Mouse (Mus musculus) liver, adult 2 months (tissue): ENCODE results near the gene Adgrl2.

Source experiments
- CTCF ChIP-seq: fragments of 200-500 bp; IDR thresholded peaks from 2 replicates; pipeline ENCODE4 v1.5.1; 2011; ENCODE audit warnings: low read depth, low read length, control low read depth
- POLR2A ChIP-seq: fragments of 200-500 bp; IDR thresholded peaks from 2 replicates; pipeline ENCODE4 v1.6.1; 2011; ENCODE audit warnings: low read length, control low read depth; ENCODE audit not compliant: insufficient read depth; ENCODE audit errors: extremely low read depth

DNA sequence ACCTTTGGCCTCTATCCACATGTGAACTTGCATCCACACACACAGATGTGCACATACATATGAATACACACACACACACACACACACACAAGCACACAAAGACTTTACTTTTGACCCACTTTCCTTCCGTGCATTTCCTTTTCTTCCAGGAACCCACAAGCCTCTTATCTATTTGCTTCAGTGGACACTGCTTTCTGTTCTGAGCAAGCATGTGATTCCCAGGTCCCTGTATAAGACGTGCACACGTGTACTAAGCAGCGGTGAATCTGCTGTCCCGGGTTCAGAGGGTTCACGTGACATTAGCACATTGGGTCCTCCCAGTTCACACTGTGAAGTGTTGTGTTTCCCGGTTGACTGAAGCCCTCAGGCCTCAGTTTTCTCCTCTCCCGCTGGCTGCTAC is 11.0 kb upstream of the Adgrl2 start:
- TF ChIP-seq POLR2A (no peak), CTCF (no peak)
